Mouse (Mus musculus) lung, postnatal 0 days (tissue): ENCODE measurements at regions not wholly inside any gene's neighbourhood (a gene's known extent, or its start where the extent isn't known, plus 50 kb on each side); places are given as distances from the start of the nearest gene placed in this dataset.

Experiments used
- CTCF ChIP-seq: IDR thresholded peaks from 2 replicates; pipeline ENCODE4 v1.5.1; 2016; ENCODE audit warnings: antibody characterized with exemption, mild to moderate bottlenecking
- EP300 ChIP-seq: IDR thresholded peaks from 2 replicates; pipeline ENCODE4 v1.6.1; 2016; ENCODE audit warnings: antibody characterized with exemption, mild to moderate bottlenecking, control low read depth

DNA sequence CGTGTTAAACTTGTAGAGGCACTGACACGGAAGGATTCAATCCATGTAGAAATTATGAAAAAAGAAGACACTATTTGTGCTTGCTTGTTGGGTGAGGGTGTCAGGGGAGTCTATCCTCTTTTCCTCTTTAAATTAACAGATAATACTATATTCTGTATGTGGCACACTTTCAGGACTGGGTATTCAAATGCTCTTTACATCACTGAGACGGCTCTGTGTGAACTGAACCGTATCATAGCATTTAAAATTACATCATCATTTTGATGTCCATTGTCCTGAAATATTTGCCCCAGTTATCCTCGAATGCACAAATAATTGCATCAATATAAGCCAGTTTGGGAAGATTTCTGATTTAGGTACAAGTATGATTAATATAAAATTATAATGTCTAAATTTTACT lies 478.2 kb downstream of the Ptprc start:
- TF ChIP-seq CTCF (no peak), EP300 (no peak)
